Mouse (Mus musculus) erythroid progenitor cell, adult 5-6 weeks (primary cell): ENCODE measurements around the gene Olfr1191-ps1. TPM values are rescaled to one million over a fixed set of nuclear protein-coding genes. Genes with fewer than 3 reads are reported as not detected.
"Not testable (repeated sequence)": the region's sequence is repeated elsewhere in the genome, so short reads cannot be mapped to it uniquely, and the experiment has no call there.

Source experiments
- ATAC-seq: replicated peaks from 2 replicates; pipeline ENCODE4 v1.8.0; 2016; ENCODE audit warnings: moderate number of reproducible peaks, mild to moderate bottlenecking, moderate TSS enrichment, inconsistent platforms; ENCODE audit not compliant: poor library complexity, low FRiP score, severe bottlenecking
- total RNA-seq, 2 experiments: library from RNA; stranded (forward) in 1 of 2; stranded (reverse) in 1 of 2; fragments of 150-400 nt in 1 of 2; fragments of 186-747, 209-891 nt in 1 of 2; gene quantifications; 2 replicates each; pipeline versions ENCODE4 v1.2.3 to v1.2.4; 2015 to 2017; ENCODE audit warnings: low replicate concordance in 2 of 2

The Olfr1191-ps1 gene
- total RNA-seq (2015; ENCODE audit: low replicate concordance), result not detected in 2 replicates
- total RNA-seq (2017; ENCODE audit: low replicate concordance), result not detected in 2 replicates

- not testable (repeated sequence) for ATAC-seq
Measured at GRCm38 (mm10) chr2:88640242-88640641, at the start of gene Olfr1191-ps1. Gene Olfr1191-ps1, plus strand, starts transcription at chr2:88640542.

- no peak for ATAC-seq
Measured at GRCm38 (mm10) chr2:88648209-88648608, 7.9 kb downstream of the Olfr1191-ps1 start, which contains the start of gene Olfr1192-ps1. Gene Olfr1192-ps1, plus strand, starts transcription at chr2:88648509.

GRCm38 (mm10) chr2:88675328-88675727, 35.0 kb downstream of the Olfr1191-ps1 start, which contains the start of gene Olfr1193:
Gene Olfr1193, plus strand, starts transcription at chr2:88675628.
- ATAC-seq, result not testable (repeated sequence)

- ATAC-seq, result no peak
Measured at GRCm38 (mm10) chr2:88689087-88689486, 48.7 kb downstream of the Olfr1191-ps1 start, which contains the start of gene Olfr1195. Gene Olfr1195, minus strand, starts transcription at chr2:88689187.

Other genes starting within 250 kb of the Olfr1191-ps1 start
- not detected in 2 replicates for gene Olfr1179, start 234.1 kb upstream of the Olfr1191-ps1 start, total RNA-seq (2015; ENCODE audit: low replicate concordance)
- not detected in 2 replicates for gene Olfr1179, start 234.1 kb upstream of the Olfr1191-ps1 start, total RNA-seq (2017; ENCODE audit: low replicate concordance)
- not detected in 2 replicates for gene Olfr1180, start 221.4 kb upstream of the Olfr1191-ps1 start, total RNA-seq (2015; ENCODE audit: low replicate concordance)
- not detected in 2 replicates for gene Olfr1180, start 221.4 kb upstream of the Olfr1191-ps1 start, total RNA-seq (2017; ENCODE audit: low replicate concordance)
- not detected in 2 replicates for gene Olfr1181, start 214.4 kb upstream of the Olfr1191-ps1 start, total RNA-seq (2015; ENCODE audit: low replicate concordance)
- gene Olfr1181, start 214.4 kb upstream of the Olfr1191-ps1 start, total RNA-seq (2017; ENCODE audit: low replicate concordance), result not detected in 2 replicates
- not detected in 2 replicates for gene Gm13757, start 191.4 kb upstream of the Olfr1191-ps1 start, total RNA-seq (2015; ENCODE audit: low replicate concordance)
- not detected in 2 replicates for gene Gm13757, start 191.4 kb upstream of the Olfr1191-ps1 start, total RNA-seq (2017; ENCODE audit: low replicate concordance)
- gene Olfr1183, start 185.7 kb upstream of the Olfr1191-ps1 start, total RNA-seq (2015; ENCODE audit: low replicate concordance), result not detected in 2 replicates
- gene Olfr1183, start 185.7 kb upstream of the Olfr1191-ps1 start, total RNA-seq (2017; ENCODE audit: low replicate concordance), result not detected in 2 replicates
- not detected in 2 replicates for gene Olfr1184, start 156.9 kb upstream of the Olfr1191-ps1 start, total RNA-seq (2015; ENCODE audit: low replicate concordance)
- not detected in 2 replicates for gene Olfr1184, start 156.9 kb upstream of the Olfr1191-ps1 start, total RNA-seq (2017; ENCODE audit: low replicate concordance)
- gene Olfr1185-ps1, start 147.2 kb upstream of the Olfr1191-ps1 start, total RNA-seq (2015; ENCODE audit: low replicate concordance), result not detected in 2 replicates
- not detected in 2 replicates for gene Olfr1185-ps1, start 147.2 kb upstream of the Olfr1191-ps1 start, total RNA-seq (2017; ENCODE audit: low replicate concordance)
- not detected in 2 replicates for gene Olfr1186, start 122.0 kb upstream of the Olfr1191-ps1 start, total RNA-seq (2015; ENCODE audit: low replicate concordance)
- gene Olfr1186, start 122.0 kb upstream of the Olfr1191-ps1 start, total RNA-seq (2017; ENCODE audit: low replicate concordance), result not detected in 2 replicates
- gene Olfr1188, start 83.6 kb upstream of the Olfr1191-ps1 start, total RNA-seq (2015; ENCODE audit: low replicate concordance), result not detected in 2 replicates
- gene Olfr1188, start 83.6 kb upstream of the Olfr1191-ps1 start, total RNA-seq (2017; ENCODE audit: low replicate concordance), result not detected in 2 replicates
- gene Olfr1189, start 54.1 kb upstream of the Olfr1191-ps1 start, total RNA-seq (2015; ENCODE audit: low replicate concordance), result not detected in 2 replicates
- not detected in 2 replicates for gene Olfr1189, start 54.1 kb upstream of the Olfr1191-ps1 start, total RNA-seq (2017; ENCODE audit: low replicate concordance)
- not detected in 2 replicates for gene Olfr1192-ps1, start 8.0 kb downstream of the Olfr1191-ps1 start, total RNA-seq (2015; ENCODE audit: low replicate concordance)
- not detected in 2 replicates for gene Olfr1192-ps1, start 8.0 kb downstream of the Olfr1191-ps1 start, total RNA-seq (2017; ENCODE audit: low replicate concordance)
- not detected in 2 replicates for gene Olfr1193, start 35.1 kb downstream of the Olfr1191-ps1 start, total RNA-seq (2015; ENCODE audit: low replicate concordance)
- not detected in 2 replicates for gene Olfr1193, start 35.1 kb downstream of the Olfr1191-ps1 start, total RNA-seq (2017; ENCODE audit: low replicate concordance)
- not detected in 2 replicates for gene Olfr1195, start 48.6 kb downstream of the Olfr1191-ps1 start, total RNA-seq (2015; ENCODE audit: low replicate concordance)
- not detected in 2 replicates for gene Olfr1195, start 48.6 kb downstream of the Olfr1191-ps1 start, total RNA-seq (2017; ENCODE audit: low replicate concordance)
- gene Olfr1196, start 64.1 kb downstream of the Olfr1191-ps1 start, total RNA-seq (2015; ENCODE audit: low replicate concordance), result not detected in 2 replicates
- gene Olfr1196, start 64.1 kb downstream of the Olfr1191-ps1 start, total RNA-seq (2017; ENCODE audit: low replicate concordance), result not detected in 2 replicates
- not detected in 2 replicates for gene Olfr1197, start 91.8 kb downstream of the Olfr1191-ps1 start, total RNA-seq (2015; ENCODE audit: low replicate concordance)
- gene Olfr1197, start 91.8 kb downstream of the Olfr1191-ps1 start, total RNA-seq (2017; ENCODE audit: low replicate concordance), result not detected in 2 replicates
- gene Olfr1198, start 110.8 kb downstream of the Olfr1191-ps1 start, total RNA-seq (2015; ENCODE audit: low replicate concordance), result not detected in 2 replicates
- not detected in 2 replicates for gene Olfr1198, start 110.8 kb downstream of the Olfr1191-ps1 start, total RNA-seq (2017; ENCODE audit: low replicate concordance)
- not detected in 2 replicates for gene Olfr1199, start 119.9 kb downstream of the Olfr1191-ps1 start, total RNA-seq (2015; ENCODE audit: low replicate concordance)
- not detected in 2 replicates for gene Olfr1199, start 119.9 kb downstream of the Olfr1191-ps1 start, total RNA-seq (2017; ENCODE audit: low replicate concordance)
- not detected in 2 replicates for gene Olfr1200, start 129.9 kb downstream of the Olfr1191-ps1 start, total RNA-seq (2015; ENCODE audit: low replicate concordance)
- gene Olfr1200, start 129.9 kb downstream of the Olfr1191-ps1 start, total RNA-seq (2017; ENCODE audit: low replicate concordance), result not detected in 2 replicates
- not detected in 2 replicates for gene Olfr1201, start 152.5 kb downstream of the Olfr1191-ps1 start, total RNA-seq (2015; ENCODE audit: low replicate concordance)
- gene Olfr1201, start 152.5 kb downstream of the Olfr1191-ps1 start, total RNA-seq (2017; ENCODE audit: low replicate concordance), result not detected in 2 replicates
- gene Olfr1202, start 174.0 kb downstream of the Olfr1191-ps1 start, total RNA-seq (2015; ENCODE audit: low replicate concordance), result not detected in 2 replicates
- gene Olfr1202, start 174.0 kb downstream of the Olfr1191-ps1 start, total RNA-seq (2017; ENCODE audit: low replicate concordance), result not detected in 2 replicates
- gene Olfr1205, start 189.2 kb downstream of the Olfr1191-ps1 start, total RNA-seq (2015; ENCODE audit: low replicate concordance), result not detected in 2 replicates
- gene Olfr1205, start 189.2 kb downstream of the Olfr1191-ps1 start, total RNA-seq (2017; ENCODE audit: low replicate concordance), result not detected in 2 replicates
- gene Olfr1204, start 208.8 kb downstream of the Olfr1191-ps1 start, total RNA-seq (2015; ENCODE audit: low replicate concordance), result not detected in 2 replicates
- not detected in 2 replicates for gene Olfr1204, start 208.8 kb downstream of the Olfr1191-ps1 start, total RNA-seq (2017; ENCODE audit: low replicate concordance)
- gene Olfr1206, start 222.7 kb downstream of the Olfr1191-ps1 start, total RNA-seq (2015; ENCODE audit: low replicate concordance), result not detected in 2 replicates
- not detected in 2 replicates for gene Olfr1206, start 222.7 kb downstream of the Olfr1191-ps1 start, total RNA-seq (2017; ENCODE audit: low replicate concordance)